Mouse (Mus musculus) spleen, adult 2 months (tissue): ENCODE measurements around the gene Snrpc.

Source experiments
- CTCF ChIP-seq: fragments of 200-500 bp; IDR thresholded peaks from 2 replicates; pipeline ENCODE4 v1.5.1; 2011; ENCODE audit warnings: mild to moderate bottlenecking, inconsistent platforms; ENCODE audit not compliant: insufficient read depth, insufficient read length, insufficient replicate concordance; ENCODE audit errors: extremely low read depth
- POLR2A ChIP-seq: fragments of 200-500 bp; IDR thresholded peaks from 2 replicates; pipeline ENCODE4 v1.6.1; 2011; ENCODE audit warnings: low read depth, low read length, inconsistent platforms

- no peak for TF ChIP-seq POLR2A
- no peak for TF ChIP-seq CTCF
These were observed 44.8 kb upstream of the Snrpc start for GRCm38 (mm10) chr17:27793144-27793543.
